Mouse (Mus musculus): ENCODE data around the gene Abcg4.

DNA sequence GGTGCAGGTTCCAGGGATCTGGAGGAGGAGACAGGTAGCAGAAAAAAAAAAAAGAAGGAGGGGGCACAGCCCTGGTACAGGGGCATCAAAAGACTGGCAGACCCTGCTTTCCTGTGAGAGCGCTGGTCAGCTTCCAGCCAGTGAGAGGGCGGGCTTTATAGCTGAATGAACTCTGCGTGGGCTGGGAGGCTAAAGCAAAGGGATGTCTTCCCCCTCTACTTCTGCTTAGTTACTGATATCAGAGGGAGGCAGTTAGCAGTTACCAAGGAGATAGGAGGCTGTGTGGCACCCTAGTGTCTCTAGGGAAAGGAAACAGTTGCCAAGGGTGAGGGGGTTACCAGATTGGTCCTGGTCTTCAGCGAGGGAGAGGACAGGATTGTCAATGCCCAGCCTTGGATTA, 38.0 kb downstream of the Abcg4 start:
- no peak for TF ChIP-seq CTCF (IDR thresholded peaks at IDR 0.05; ENCODE audit: extremely low read depth, insufficient read depth, insufficient read length, insufficient replicate concordance)
- no peak for TF ChIP-seq POLR2A (IDR thresholded peaks at IDR 0.05; ENCODE audit: low read depth, low read length)
